Mouse (Mus musculus): ENCODE measurements around the gene S100a5. TPM values are rescaled to one million over a fixed set of nuclear protein-coding genes. Genes with fewer than 3 reads are reported as not detected.
A peak's percentile ranks its signal among the peaks of the same experiment; 100 is the strongest.

The S100a5 gene
- polyA plus RNA-seq, 1 experiment, result not detected

DNA sequence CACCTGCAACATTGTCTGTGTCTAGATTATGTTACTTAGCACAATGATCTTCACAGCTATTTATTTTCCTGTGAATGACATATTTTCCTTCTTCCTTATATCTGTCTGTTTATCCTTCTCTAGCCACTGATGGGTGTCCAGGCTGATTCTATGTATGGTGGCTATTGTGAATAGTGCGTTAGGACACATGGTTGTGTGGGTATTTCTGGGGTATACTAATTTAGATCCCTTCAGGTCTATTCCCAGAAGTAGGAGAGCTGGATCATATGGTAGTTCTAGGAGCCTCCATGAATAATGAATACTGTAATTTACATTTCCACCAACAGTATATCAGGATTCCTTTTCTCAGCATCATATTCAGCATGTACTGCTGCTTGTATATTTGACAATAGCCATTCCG is 41.5 kb downstream of the S100a5 start:
- no peak overlapping the region for H3K27ac ChIP-seq (ENCODE audit: insufficient read depth, low read length)
- 87% methylated on average over 2 of the region's 2 CpGs for WGBS

DNA sequence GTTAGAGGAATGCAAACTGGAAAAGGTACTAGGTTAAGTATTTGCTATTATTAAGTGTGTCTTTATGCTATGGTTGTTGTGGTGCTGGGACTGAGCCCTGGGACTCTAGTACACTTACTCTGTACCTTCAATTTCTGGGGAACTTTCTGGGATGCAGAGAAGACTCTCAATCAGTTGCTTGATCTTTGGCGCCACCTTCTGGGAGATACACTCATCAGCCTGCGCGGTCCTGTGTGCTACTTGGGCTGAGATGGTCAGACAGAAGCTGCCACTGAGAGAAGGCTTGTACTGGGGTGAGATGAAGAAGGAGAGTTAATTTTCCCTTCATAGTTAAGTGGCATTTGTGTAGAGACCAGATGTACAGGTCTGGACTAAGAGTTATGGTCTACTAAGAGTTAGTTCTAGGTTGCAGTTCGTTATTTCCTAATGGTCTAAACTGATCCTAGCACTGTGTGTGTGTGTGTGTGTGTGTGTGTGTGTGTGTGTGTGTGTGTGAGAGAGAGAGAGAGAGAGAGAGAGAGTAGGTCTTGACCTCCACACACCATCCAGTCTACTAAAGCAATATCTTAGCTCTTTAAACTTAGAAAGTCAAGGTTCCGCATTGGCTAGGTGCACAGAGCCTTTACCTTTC is 44.7 kb downstream of the S100a5 start:
- Histone ChIP-seq H3K27me3 (ENCODE audit: control insufficient read depth, insufficient read depth, low read length) (no peaks in the 10 kb centered on the region), H3K27ac (ENCODE audit: insufficient read depth, low read length) (no peak overlapping the region), H3K4me3 (replicated peaks; ENCODE audit: insufficient read depth, low read depth, low read length) (no peak overlapping the region), H3K4me1 (ENCODE audit: control insufficient read depth, insufficient read depth, low read length) (no peaks in the 10 kb centered on the region)
- DNase-seq, result peak; percentile 53 to 64
- WGBS, result 36% methylated on average over 5 of the region's 5 CpGs
- TF ChIP-seq POLR2A (IDR thresholded peaks at IDR 0.05; ENCODE audit: borderline replicate concordance, insufficient read depth, low read length) (no peak), CTCF (IDR thresholded peaks at IDR 0.05; ENCODE audit: borderline replicate concordance, insufficient read depth, low read depth, low read length) (peak; percentile 81)

More for the DNA sequence above, 41.5 kb downstream of the S100a5 start:
- TF ChIP-seq POLR2A (IDR thresholded peaks at IDR 0.05; ENCODE audit: borderline replicate concordance, insufficient read depth, low read length) (no peak), CTCF (IDR thresholded peaks at IDR 0.05; ENCODE audit: borderline replicate concordance, insufficient read depth, low read depth, low read length) (no peak)
- Histone ChIP-seq H3K4me3 (replicated peaks; ENCODE audit: insufficient read depth, low read depth, low read length) (no peak overlapping the region), H3K4me1 (ENCODE audit: control insufficient read depth, insufficient read depth, low read length) (no peaks in the 10 kb centered on the region), H3K27me3 (ENCODE audit: control insufficient read depth, insufficient read depth, low read length) (no peaks in the 10 kb centered on the region)
- no peak for DNase-seq

DNA sequence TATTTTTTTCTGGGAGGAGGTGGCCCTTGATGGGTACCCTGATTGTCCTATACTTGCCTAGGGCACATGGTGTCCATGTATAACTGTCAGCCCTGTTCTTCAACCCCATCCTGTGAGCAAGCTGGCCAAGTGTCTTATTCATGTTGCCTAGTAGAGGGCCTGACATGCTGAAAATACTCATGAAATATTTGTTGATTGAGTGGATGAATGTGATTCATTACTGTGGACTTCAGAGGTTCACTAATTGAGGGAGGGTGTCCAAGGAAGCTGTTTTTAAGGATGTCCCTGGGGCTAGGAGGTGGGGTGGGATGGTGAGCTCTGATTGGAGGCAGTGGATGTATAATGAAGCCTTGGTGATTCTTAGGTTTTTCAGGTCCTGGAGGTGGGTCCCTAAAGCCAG is 45.4 kb downstream of the S100a5 start, which contains the start of gene S100a7a:
Gene S100a7a (plus strand): TSS at position 301 of the 400 bp plus-strand sequence.
- no peak for DNase-seq
- Histone ChIP-seq H3K4me1 (ENCODE audit: control insufficient read depth, insufficient read depth, low read length) (no peaks in the 10 kb centered on the region), H3K27ac (ENCODE audit: insufficient read depth, low read length) (no peak within 1 kb of the TSS), H3K4me3 (replicated peaks; ENCODE audit: insufficient read depth, low read depth, low read length) (no peak within 1 kb of the TSS), H3K27me3 (ENCODE audit: control insufficient read depth, insufficient read depth, low read length) (no peaks in the 10 kb centered on the region)
- TF ChIP-seq CTCF (IDR thresholded peaks at IDR 0.05; ENCODE audit: borderline replicate concordance, insufficient read depth, low read depth, low read length) (no peak), POLR2A (IDR thresholded peaks at IDR 0.05; ENCODE audit: borderline replicate concordance, insufficient read depth, low read length) (no peak)

DNA sequence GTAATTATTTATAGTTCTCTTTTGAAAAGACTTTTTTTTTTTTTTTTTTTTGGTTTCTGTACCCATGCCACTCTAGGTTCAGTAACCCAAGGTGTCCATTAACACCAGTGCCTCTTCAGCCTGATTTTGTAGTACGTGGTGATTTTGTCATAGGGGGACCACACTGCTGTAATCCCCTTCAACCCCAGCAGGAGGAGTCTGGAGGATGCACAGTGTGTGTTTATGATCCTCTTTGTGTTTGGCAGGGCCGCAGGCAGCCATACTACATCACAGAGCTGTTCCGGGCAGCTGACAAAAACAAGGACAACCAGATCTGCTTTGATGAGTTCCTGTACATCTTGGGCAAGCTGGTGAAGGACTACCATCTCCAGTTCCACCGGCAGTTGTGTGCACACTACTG is 49.1 kb downstream of the S100a5 start:
- TF ChIP-seq CTCF (IDR thresholded peaks at IDR 0.05; ENCODE audit: borderline replicate concordance, insufficient read depth, low read depth, low read length) (no peak), POLR2A (IDR thresholded peaks at IDR 0.05; ENCODE audit: borderline replicate concordance, insufficient read depth, low read length) (no peak)
- Histone ChIP-seq H3K27ac (ENCODE audit: insufficient read depth, low read length) (no peak overlapping the region), H3K4me1 (ENCODE audit: control insufficient read depth, insufficient read depth, low read length) (no peaks in the 10 kb centered on the region), H3K4me3 (replicated peaks; ENCODE audit: insufficient read depth, low read depth, low read length) (no peak overlapping the region), H3K27me3 (ENCODE audit: control insufficient read depth, insufficient read depth, low read length) (no peaks in the 10 kb centered on the region)
- no peak for DNase-seq
- WGBS, result 67% methylated on average over 4 of the region's 4 CpGs

DNA sequence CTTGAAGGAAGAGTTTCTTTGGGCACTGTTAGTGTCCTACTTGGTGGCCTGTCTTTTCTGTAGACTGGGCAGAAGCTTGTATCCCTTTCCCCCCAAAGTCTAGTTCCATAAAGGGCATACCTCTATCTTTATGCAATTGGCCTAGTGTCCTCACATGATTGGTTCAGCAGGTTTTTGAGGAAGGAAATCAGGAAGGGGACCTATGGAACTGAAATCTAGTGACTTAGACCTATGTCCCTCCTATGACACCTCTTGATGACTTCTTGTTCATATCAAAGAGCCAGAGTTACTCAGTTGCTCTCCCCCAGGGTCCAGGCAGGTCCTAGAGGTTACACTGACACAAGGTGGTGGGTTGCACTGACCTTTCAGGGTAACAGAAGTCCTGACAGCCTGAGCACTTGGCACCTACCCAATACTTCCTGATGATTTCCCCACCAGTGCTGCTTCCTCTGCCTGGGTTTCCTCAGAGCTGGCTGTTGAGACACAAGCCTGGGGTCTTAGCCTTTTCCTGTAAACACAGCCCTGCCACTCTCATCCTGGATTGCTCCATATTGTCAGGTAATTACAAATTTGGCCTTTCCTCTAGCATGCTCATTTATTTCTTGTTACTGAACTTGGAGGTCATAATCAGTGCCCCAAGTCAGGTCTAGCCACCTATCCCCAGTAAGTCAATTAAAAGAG is 51.2 kb downstream of the S100a5 start:
- TF ChIP-seq CTCF (IDR thresholded peaks at IDR 0.05; ENCODE audit: borderline replicate concordance, insufficient read depth, low read depth, low read length), result no peak
- no peak for TF ChIP-seq POLR2A (IDR thresholded peaks at IDR 0.05; ENCODE audit: borderline replicate concordance, insufficient read depth, low read length)
- Histone ChIP-seq H3K4me3 (replicated peaks; ENCODE audit: insufficient read depth, low read depth, low read length) (no peak overlapping the region), H3K27me3 (ENCODE audit: control insufficient read depth, insufficient read depth, low read length) (no peaks in the 10 kb centered on the region), H3K4me1 (ENCODE audit: control insufficient read depth, insufficient read depth, low read length) (no peaks in the 10 kb centered on the region), H3K27ac (ENCODE audit: insufficient read depth, low read length) (no peak overlapping the region)
- no peak for DNase-seq

Other genes starting within 250 kb of the S100a5 start
- 6.1 and 7.1 TPM in 2 replicates for gene Slc27a3, start 218.6 kb upstream of the S100a5 start, polyA plus RNA-seq (2012; rRNA removed)
- gene Ints3, start 174.9 kb upstream of the S100a5 start, polyA plus RNA-seq (2012; rRNA removed), result 48.5 and 51.4 TPM in 2 replicates
- 16.1 TPM in 2 replicates for gene Npr1, start 142.7 kb upstream of the S100a5 start, polyA plus RNA-seq (2012; rRNA removed)
- 98.7 and 107 TPM in 2 replicates for gene Ilf2, start 132.4 kb upstream of the S100a5 start, polyA plus RNA-seq (2012; rRNA removed)
- 77.6 and 82.4 TPM in 2 replicates for gene Snapin, start 117.5 kb upstream of the S100a5 start, polyA plus RNA-seq (2012; rRNA removed)
- 148 and 151 TPM in 2 replicates for gene Chtop, start 99.0 kb upstream of the S100a5 start, polyA plus RNA-seq (2012; rRNA removed)
- 205 and 240 TPM in 2 replicates for gene S100a1, start 94.1 kb upstream of the S100a5 start, polyA plus RNA-seq (2012; rRNA removed)
- gene S100a13, start 94.1 kb upstream of the S100a5 start, polyA plus RNA-seq (2012; rRNA removed), result 57.9 and 66.1 TPM in 2 replicates
- gene S100a14, start 81.7 kb upstream of the S100a5 start, polyA plus RNA-seq (2012; rRNA removed), result not detected in 2 replicates
- 137 and 149 TPM in 2 replicates for gene S100a16, start 71.3 kb upstream of the S100a5 start, polyA plus RNA-seq (2012; rRNA removed)
- gene S100a3, start 47.9 kb upstream of the S100a5 start, polyA plus RNA-seq (2012; rRNA removed), result 0.86 and 1.3 TPM in 2 replicates
- gene S100a2, start 18.3 kb upstream of the S100a5 start, polyA plus RNA-seq (2012; rRNA removed), result not detected in 2 replicates
- gene Gm42674, start 6.6 kb upstream of the S100a5 start, polyA plus RNA-seq (2012; rRNA removed), result not detected in 2 replicates
- gene S100a4, start 4.8 kb upstream of the S100a5 start, polyA plus RNA-seq (2012; rRNA removed), result 2.7 and 4.1 TPM in 2 replicates
- 32.0 and 36.0 TPM in 2 replicates for gene S100a6, start 4.4 kb downstream of the S100a5 start, polyA plus RNA-seq (2012; rRNA removed)
- 0.31 and 0.38 TPM in 2 replicates for gene S100a7a, start 45.5 kb downstream of the S100a5 start, polyA plus RNA-seq (2012; rRNA removed)
- gene S100a8, start 60.5 kb downstream of the S100a5 start, polyA plus RNA-seq (2012; rRNA removed), result 4.4 and 8.4 TPM in 2 replicates
- gene S100a9, start 87.2 kb downstream of the S100a5 start, polyA plus RNA-seq (2012; rRNA removed), result 5.3 and 18.0 TPM in 2 replicates
- gene Pglyrp4, start 118.4 kb downstream of the S100a5 start, polyA plus RNA-seq (2012; rRNA removed), result not detected in 2 replicates
- not detected in 2 replicates for gene Gm5849, start 169.4 kb downstream of the S100a5 start, polyA plus RNA-seq (2012; rRNA removed)